Mouse (Mus musculus) liver, adult 2 months (tissue): Measurements from ENCODE around the gene Icam2.

Experiments
- CTCF ChIP-seq: fragments of 200-500 bp; IDR thresholded peaks from 2 replicates; pipeline ENCODE4 v1.5.1; 2011; ENCODE audit warnings: low read depth, low read length, control low read depth
- POLR2A ChIP-seq: fragments of 200-500 bp; IDR thresholded peaks from 2 replicates; pipeline ENCODE4 v1.6.1; 2011; ENCODE audit warnings: low read length, control low read depth; ENCODE audit not compliant: insufficient read depth; ENCODE audit errors: extremely low read depth

DNA sequence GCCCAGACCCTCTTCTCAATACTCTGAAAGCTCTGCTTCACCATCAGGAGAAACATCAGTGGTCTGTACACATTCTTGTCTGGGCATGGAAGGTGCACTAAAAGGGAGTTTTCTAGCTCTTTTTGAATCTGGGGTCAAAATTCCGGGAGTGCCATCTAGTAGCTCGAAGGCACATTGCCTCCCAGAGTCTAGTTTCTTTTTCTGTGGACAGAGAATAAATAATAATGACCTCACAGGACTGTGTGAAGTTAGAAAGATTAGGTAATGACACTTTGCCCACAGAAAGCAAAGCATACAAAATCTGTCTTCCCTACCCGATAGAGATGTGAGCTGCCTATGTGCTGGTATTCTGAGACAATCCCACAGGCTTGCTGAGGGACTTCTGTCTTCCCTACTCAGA is 22.6 kb upstream of the Icam2 start:
- no peak for TF ChIP-seq CTCF
- TF ChIP-seq POLR2A, result no peak
